Mouse (Mus musculus): ENCODE results near the gene Emg1.

GRCm38 (mm10) chr6:124702784-124703103 is 9.2 kb downstream of the Emg1 start:
- no peak for TF ChIP-seq GATA1 (IDR thresholded peaks at IDR 0.05; ENCODE audit: low read length)
- TF ChIP-seq TAL1 (IDR thresholded peaks at IDR 0.05; ENCODE audit: low read length): no peak
